Mouse (Mus musculus): ENCODE measurements around the gene Coro1c.

Coro1c gene

DNA sequence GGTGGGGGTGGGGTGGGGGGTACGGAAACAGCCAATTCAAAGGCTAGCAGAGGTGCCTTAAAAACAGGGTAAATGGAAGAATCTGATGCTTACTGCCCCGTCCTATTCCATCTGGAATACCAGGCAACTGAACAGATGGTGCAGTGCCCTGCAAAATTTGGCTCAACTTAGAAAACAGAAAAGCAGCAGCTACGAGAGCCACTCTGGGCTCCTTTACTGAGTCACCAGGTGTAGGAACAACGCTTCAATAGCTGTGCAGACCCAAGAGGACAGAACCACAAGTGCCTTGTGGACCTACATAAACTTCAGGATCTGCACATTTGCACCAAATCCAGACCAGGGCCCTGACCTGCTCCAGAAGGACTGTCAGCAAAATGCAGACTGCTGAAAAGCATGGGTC is 46.1 kb downstream of the Coro1c start:
- 0 out of 2 replicates have a peak, but pooled peaks have one; percentile 26 for ATAC-seq (ENCODE audit: insufficient number of reproducible peaks, low FRiP score, low TSS enrichment)

- no peak for ATAC-seq (ENCODE audit: insufficient number of reproducible peaks, low FRiP score, low TSS enrichment)
Measured at GRCm38 (mm10) chr5:113861294-113861693, 47.3 kb downstream of the Coro1c start.

DNA sequence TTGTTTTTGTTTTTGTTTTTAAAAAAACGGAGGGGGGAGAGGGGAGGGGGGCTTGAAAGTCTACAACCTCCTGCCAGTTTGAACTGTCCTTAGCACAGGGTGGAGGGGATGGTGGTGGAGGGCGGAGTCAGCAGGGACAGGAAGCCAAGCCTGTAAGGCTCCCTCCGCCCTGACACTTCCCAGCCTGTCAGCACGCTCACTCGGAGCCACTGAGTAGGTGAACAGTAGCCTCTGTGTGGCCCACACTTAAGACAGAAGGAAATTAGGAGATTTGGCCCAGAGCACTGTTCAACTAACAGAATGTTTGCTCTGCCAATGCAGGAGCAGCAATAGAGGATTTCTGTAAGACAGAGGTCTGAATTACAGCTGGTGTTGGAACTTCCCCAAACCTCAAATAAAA is 49.6 kb downstream of the Coro1c start:
- no peak for ATAC-seq (ENCODE audit: insufficient number of reproducible peaks, low FRiP score, low TSS enrichment)

DNA sequence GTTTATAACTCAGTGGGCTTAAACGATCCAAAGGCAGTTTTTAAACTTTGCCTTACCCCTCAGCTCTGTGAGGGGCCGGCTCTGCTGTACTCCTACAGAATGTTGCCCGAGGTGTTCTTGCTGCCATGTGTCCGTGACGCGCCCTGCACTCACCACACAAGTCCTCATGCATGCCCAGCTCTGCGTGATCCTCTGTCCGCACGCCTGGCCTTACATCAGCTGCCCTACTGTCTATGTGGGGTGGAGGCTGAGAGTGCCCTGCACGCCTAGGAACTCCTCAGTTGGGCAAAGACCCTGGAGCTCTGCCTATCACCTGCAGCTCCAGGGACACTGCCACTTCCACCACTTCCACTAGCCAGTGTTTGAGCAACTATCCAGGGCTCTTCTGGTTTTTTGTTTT is 50.0 kb downstream of the Coro1c start:
- ATAC-seq (ENCODE audit: insufficient number of reproducible peaks, low FRiP score, low TSS enrichment) = no peak

DNA sequence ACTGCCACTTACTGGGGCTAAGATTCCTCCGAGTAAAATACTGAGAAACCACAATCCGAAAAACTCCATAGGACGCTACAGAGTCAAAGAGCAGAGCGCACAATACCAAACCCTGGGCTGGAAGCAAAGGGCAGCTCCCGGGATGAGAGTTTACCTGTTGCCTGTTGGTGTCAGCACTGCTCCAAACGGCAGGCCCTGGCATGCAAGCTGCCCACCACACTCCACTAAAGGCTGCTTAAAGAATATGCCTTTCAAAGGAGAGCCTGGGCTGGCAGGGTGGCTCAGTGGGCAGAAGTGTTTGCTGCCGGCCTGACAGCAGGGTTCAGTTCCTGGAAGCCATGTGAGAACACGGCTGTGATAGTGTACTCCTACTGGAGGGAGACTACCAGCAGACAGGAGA is 50.9 kb downstream of the Coro1c start:
- ATAC-seq (ENCODE audit: insufficient number of reproducible peaks, low FRiP score, low TSS enrichment) = no peak

GRCm38 (mm10) chr5:113856631-113857030 is 51.9 kb downstream of the Coro1c start:
- ATAC-seq (ENCODE audit: insufficient number of reproducible peaks, low FRiP score, low TSS enrichment) = no peak

- no peak for ATAC-seq (ENCODE audit: insufficient number of reproducible peaks, low FRiP score, low TSS enrichment)
Measured at GRCm38 (mm10) chr5:113855696-113856095, 52.9 kb downstream of the Coro1c start.

DNA sequence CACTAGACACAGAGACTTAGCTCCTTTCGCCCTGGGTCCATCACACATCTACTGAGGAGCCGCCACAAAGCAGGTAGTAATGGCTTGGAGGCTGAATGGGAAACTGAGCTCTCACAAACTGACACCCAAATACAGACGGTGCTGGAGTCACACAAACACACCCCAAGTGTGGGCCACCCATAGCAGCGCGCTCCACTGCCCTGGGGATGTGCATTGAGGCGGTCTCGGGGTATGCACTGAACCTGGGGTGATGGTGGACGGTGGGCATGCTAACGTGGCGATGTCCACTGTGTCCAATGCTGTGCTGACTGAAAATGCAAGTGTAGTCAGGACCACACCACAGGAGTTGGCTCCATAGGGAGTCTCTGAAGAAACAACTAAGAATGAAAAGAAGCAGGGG is 53.4 kb downstream of the Coro1c start:
- ATAC-seq (ENCODE audit: insufficient number of reproducible peaks, low FRiP score, low TSS enrichment) = no peak

- ATAC-seq (ENCODE audit: insufficient number of reproducible peaks, low FRiP score, low TSS enrichment) = peak; percentile 48; the same call in 1 of the 2 replicates
Measured at GRCm38 (mm10) chr5:113854494-113854893, 54.1 kb downstream of the Coro1c start.

GRCm38 (mm10) chr5:113853541-113853940 is 55.0 kb downstream of the Coro1c start:
- ATAC-seq (ENCODE audit: insufficient number of reproducible peaks, low FRiP score, low TSS enrichment) = no peak

DNA sequence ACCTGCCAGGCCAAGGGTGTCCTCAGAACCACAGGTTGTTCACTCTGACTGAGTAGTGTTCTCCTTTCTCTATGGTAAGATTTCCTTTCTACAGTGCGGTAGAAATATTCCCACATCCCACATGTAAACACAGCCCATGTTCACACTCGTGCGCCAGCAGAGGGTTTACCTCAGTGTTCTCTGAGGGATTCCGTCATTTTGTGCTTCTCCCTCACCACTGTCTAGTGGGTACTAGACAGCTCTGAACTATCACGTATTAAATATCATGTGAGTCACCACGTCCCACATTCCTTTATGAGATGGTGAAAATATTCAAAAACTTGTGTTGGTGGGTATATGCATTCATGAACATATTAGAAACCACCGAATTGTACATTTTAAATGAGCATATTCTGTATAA is 56.1 kb downstream of the Coro1c start:
- no peak for ATAC-seq (ENCODE audit: insufficient number of reproducible peaks, low FRiP score, low TSS enrichment)

DNA sequence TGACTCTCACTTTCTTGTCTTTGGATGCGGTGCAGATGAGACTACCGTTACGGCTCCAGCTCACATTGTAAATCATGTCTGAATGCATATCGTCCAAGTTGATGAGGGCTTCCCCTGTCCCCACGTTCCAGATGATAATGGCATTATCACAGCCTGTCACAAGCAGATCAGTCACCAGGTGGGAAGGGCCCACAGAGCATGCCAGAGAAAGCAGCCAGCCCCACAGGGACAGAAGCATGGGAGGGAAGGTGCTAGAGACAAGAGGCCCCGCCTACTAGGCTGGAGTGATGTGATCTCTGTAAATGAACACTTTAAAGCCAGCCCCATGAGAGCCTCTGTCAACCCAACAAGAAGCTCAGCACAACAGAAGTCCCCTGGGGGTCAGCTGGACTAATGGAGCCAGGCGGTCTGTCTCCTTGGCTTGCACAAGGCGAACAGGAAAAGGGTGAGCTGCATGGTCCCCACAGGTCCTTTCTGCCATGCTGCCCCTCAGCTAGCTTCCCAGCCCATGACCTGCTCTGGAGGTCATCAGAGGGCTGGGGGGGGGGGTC is 57.8 kb downstream of the Coro1c start:
- ATAC-seq (ENCODE audit: insufficient number of reproducible peaks, low FRiP score, low TSS enrichment) = no peak

DNA sequence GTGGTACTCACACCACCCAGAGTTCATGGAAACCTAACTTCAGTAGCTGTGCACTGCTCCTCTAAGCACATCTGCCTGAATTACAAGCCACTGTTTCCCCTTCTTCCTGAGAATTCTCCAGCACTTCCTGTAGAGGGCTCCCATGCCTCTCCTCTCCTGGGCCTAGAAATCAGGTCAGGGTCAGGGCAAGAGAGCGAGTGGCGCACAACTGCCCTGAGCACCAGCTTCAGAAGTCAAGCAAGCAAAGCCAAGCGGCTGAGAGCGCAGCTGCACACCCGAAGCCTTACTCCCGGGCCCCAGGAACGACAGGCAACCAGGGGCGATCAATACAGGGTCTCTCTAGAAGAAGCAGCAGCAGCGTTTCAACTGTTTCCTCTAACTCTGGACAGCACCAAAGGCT is 60.9 kb downstream of the Coro1c start:
- ATAC-seq (ENCODE audit: insufficient number of reproducible peaks, low FRiP score, low TSS enrichment) = no peak

DNA sequence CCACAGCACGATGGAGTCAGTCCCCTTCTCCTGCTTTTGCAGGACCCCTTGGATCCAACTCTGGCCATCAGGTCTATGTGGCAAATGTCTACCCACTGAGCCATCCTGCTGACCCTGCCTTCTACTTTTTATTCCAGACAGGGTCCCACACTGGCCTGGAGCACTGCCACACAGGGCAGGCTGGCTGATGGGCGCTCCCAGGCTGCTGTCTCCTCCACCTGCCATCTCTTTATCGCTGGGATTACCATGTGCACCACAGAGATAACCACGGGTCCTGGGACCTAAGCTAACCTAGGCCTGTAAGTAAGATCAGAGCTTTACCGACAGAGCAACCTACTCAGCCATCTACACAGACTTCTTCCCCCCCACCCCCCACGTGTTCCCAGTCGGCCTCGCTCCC is 61.9 kb downstream of the Coro1c start:
- ATAC-seq (ENCODE audit: insufficient number of reproducible peaks, low FRiP score, low TSS enrichment) = no peak

GRCm38 (mm10) chr5:113845627-113846026 is 62.9 kb downstream of the Coro1c start:
- no peak for ATAC-seq (ENCODE audit: insufficient number of reproducible peaks, low FRiP score, low TSS enrichment)

- ATAC-seq (ENCODE audit: insufficient number of reproducible peaks, low FRiP score, low TSS enrichment) = no peak
Measured at GRCm38 (mm10) chr5:113844721-113845120, 63.8 kb downstream of the Coro1c start.

DNA sequence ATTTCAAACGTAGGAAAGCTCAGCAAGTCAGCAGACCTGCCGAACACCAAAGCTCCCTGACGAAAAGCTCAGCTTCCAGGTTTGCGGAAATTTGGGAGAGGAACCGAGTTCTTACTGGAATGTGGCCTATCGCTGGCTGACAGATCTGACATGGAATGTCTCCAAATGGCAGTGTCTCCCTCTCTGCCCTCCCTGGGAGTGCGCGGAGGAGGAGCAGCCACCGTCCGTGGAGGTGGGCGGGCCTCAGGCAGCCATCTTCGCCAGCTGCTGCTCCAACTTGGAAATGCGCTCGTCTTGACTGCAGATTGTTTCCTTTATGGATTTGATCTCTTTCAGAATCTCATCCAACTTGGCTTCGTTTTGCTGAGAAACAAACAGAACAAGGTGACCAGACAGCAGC is 64.5 kb downstream of the Coro1c start:
- ATAC-seq (ENCODE audit: insufficient number of reproducible peaks, low FRiP score, low TSS enrichment) = no peak

- ATAC-seq (ENCODE audit: insufficient number of reproducible peaks, low FRiP score, low TSS enrichment) = no peak
Measured at GRCm38 (mm10) chr5:113842906-113843305, 65.7 kb downstream of the Coro1c start.

DNA sequence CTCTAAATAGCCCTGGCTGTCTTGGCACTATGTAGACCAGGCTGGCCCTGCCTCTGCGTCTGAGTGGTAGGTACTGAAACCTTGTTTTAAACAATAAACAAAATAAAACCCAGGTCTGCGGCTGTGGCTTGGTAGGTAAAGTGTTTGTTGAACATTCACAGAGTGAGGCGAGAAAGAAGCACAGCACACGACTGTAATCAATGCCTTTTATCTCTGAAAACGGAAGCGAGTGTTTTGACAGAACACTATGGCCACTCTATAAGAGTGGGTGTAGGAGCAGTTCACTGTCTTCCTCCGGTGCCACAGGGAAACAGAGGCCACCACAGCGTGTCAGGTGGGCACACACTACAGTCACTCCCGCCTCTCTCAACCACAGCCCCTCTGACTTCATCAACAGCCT is 66.3 kb downstream of the Coro1c start:
- ATAC-seq (ENCODE audit: insufficient number of reproducible peaks, low FRiP score, low TSS enrichment) = no peak

DNA sequence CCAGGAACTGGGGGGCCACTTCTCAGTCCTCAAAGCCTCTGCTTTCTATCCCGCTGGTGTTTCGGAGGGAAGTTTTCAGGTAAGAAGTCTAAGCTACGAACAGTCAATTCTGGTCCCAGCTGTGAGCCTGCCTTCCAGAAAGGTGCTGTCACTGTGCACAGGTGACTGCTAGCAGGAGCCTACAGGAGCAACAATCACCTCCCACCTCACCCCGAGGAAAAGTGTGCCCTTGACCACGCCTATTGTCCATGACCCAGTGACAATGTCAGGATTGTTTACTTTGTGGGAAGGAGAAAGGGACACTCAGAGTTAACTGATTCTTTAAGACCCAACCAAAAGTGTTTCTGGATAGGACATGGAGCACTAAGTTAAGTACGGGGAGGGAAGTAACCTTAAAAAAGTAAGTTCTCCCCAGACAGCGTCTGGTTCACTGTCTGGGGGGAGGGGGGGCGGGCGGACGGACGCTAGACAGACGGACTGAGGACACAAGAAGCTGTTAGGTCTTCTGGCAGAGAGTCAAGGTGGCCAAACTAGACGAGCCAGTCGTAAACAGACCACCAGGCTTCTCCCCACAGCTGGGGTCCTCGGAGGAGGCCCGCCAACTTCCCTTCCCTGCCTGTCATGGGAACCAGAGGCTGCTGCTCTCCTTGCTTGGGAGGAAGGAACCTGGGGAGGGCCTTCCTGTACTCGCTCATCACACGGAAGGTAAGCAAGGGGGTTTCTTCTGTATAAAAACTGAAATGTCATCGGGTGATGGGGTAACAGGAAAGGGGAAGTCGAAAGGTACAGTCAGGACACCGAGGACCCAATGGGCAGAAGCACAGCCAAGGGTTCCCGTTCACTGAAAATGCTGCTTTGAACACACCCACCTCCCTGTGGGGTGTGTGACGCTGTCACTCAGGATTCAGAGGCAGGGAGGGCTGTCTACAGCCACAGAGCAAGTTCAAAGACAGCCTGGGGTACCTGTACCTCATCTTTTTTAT is 67.0 kb downstream of the Coro1c start:
- ATAC-seq (ENCODE audit: insufficient number of reproducible peaks, low FRiP score, low TSS enrichment) = no peak

GRCm38 (mm10) chr5:113840443-113840842 is 68.1 kb downstream of the Coro1c start:
- no peak for ATAC-seq (ENCODE audit: insufficient number of reproducible peaks, low FRiP score, low TSS enrichment)

DNA sequence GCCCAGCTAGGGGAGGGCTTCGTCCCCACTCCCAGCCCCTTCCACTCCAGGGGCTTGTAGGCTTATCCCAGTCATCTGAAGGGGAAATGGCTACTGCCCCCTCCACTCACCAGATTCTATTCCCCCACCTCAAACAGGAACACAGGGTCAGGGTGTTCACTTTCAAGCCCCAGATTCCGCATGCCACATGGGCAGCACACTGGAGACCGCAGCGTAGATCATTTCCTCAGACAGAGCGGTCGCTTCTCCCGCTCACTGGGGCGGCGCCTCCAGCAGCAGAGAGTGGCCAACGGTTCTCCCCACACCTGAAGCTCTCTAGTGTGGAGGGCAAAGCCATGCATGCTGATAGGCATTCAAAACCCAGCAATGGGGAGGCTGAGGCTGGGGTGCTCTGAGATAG is 71.6 kb downstream of the Coro1c start:
- ATAC-seq (ENCODE audit: insufficient number of reproducible peaks, low FRiP score, low TSS enrichment) = no peak
